17 mouse cellular contexts compared by ENCODE assay signal in genomic region chr5:132933439-132933980, GRCm38 (mm10).
DNase-seq lines count a peak whose midpoint lies in the region; ATAC-seq and TF ChIP-seq lines count a peak whose summit lies in the region.
"Had no signal": no experiment of that assay in that cellular context is flagged by ENCODE, and none has a peak within 500 bp of the region (broad histone marks: within the 10 kb centered on the region; RNA-seq: fewer than 3 reads in every experiment).

No protein-coding gene starts in this region.

- H3K9ac ChIP-seq in heart, embryonic 13.5 days = no peak overlapping the region
- H3K9ac ChIP-seq in stomach, embryonic 14.5 days (replicated peaks; ENCODE audit: low read depth, low read length) = no peak overlapping the region
- H3K9ac ChIP-seq in stomach, postnatal 0 days (ENCODE audit: low read length) = no peak overlapping the region
- H3K9ac ChIP-seq in liver, embryonic 12.5 days = no peak overlapping the region
- H3K9ac ChIP-seq: hindbrain, embryonic 15.5 days had no signal

- no peak for TF ChIP-seq EP300 in stomach, postnatal 0 days (optimal IDR thresholded peaks at IDR 0.05)

- H3K36me3 ChIP-seq in heart, embryonic 13.5 days = no peaks in the 10 kb centered on the region
- no peaks in the 10 kb centered on the region for H3K36me3 ChIP-seq in stomach, embryonic 14.5 days (ENCODE audit: control insufficient read depth, insufficient read depth, low read length)
- H3K36me3 ChIP-seq in stomach, postnatal 0 days (ENCODE audit: control insufficient read depth, insufficient read depth, low read length) = no peaks in the 10 kb centered on the region
- no peaks in the 10 kb centered on the region for H3K36me3 ChIP-seq in liver, embryonic 12.5 days
- H3K36me3 ChIP-seq: forebrain, embryonic 10.5 days; hindbrain, embryonic 15.5 days; midbrain, embryonic 10.5 days had no signal

- no peak for ATAC-seq in heart, embryonic 13.5 days (ENCODE audit: extremely low read depth, insufficient number of reproducible peaks, low FRiP score, low TSS enrichment)
- ATAC-seq in stomach, embryonic 14.5 days (ENCODE audit: insufficient number of reproducible peaks, insufficient read depth, low FRiP score, low read depth) = peak; percentile 79; the same call in 1 of the 2 replicates
- no peak; the same call in 1 of the 2 replicates for ATAC-seq in stomach, postnatal 0 days (ENCODE audit: low FRiP score, low TSS enrichment)
- ATAC-seq in liver, embryonic 12.5 days = no peak
- ATAC-seq: lung, postnatal 0 days had no signal

- H3K27me3 ChIP-seq in heart, embryonic 13.5 days (replicated peaks) = peaks cover 3% of the 10 kb centered on the region; the same call in 1 of the 2 replicates
- no peaks in the 10 kb centered on the region for H3K27me3 ChIP-seq in stomach, embryonic 14.5 days (ENCODE audit: control insufficient read depth, insufficient read depth, low read length)
- no peaks in the 10 kb centered on the region for H3K27me3 ChIP-seq in stomach, postnatal 0 days (ENCODE audit: control insufficient read depth, insufficient read depth, low read length)
- H3K27me3 ChIP-seq in liver, embryonic 12.5 days (replicated peaks) = no peaks in the 10 kb centered on the region
- H3K27me3 ChIP-seq: hindbrain, embryonic 15.5 days had no signal

- no peak for TF ChIP-seq CTCF in stomach, postnatal 0 days (IDR thresholded peaks at IDR 0.05; ENCODE audit: low read depth)

- H3K4me1 ChIP-seq in heart, embryonic 13.5 days = no peaks in the 10 kb centered on the region
- H3K4me1 ChIP-seq in stomach, embryonic 14.5 days (ENCODE audit: control insufficient read depth, insufficient read depth, low read length) = no peaks in the 10 kb centered on the region
- H3K4me1 ChIP-seq in stomach, postnatal 0 days (replicated peaks; ENCODE audit: control insufficient read depth, insufficient read depth) = no peaks in the 10 kb centered on the region
- H3K4me1 ChIP-seq in liver, embryonic 12.5 days = no peaks in the 10 kb centered on the region
- H3K4me1 ChIP-seq: hindbrain, embryonic 15.5 days; midbrain, embryonic 10.5 days had no signal

- no peak for DNase-seq in heart, adult 11 months
- peak; percentile 7 for DNase-seq in layer of hippocampus, adult 11-12 months (ENCODE audit: low spot score)
- no peak for DNase-seq in layer of hippocampus, postnatal 14 days (ENCODE audit: low spot score in 2 of 2)
- no peak for DNase-seq in stomach, postnatal 0 days (ENCODE audit: low spot score)
- DNase-seq: B cell, adult 2 months; cerebellum, adult 18-20 months; layer of hippocampus, adult 9-11 months; liver; right cerebral cortex, postnatal 25 days; thymus, postnatal 25 days had no signal

- no peak overlapping the region for H3K4me2 ChIP-seq in heart, embryonic 13.5 days
- H3K4me2 ChIP-seq in stomach, embryonic 14.5 days (replicated peaks; ENCODE audit: low read depth, low read length) = no peak overlapping the region
- no peak overlapping the region for H3K4me2 ChIP-seq in stomach, postnatal 0 days (replicated peaks; ENCODE audit: low read depth)
- no peak overlapping the region for H3K4me2 ChIP-seq in liver, embryonic 12.5 days
- H3K4me2 ChIP-seq: hindbrain, embryonic 15.5 days had no signal

- no peak overlapping the region for H3K4me3 ChIP-seq in heart, embryonic 13.5 days
- no peak overlapping the region for H3K4me3 ChIP-seq in stomach, embryonic 14.5 days (ENCODE audit: low read depth, low read length)
- H3K4me3 ChIP-seq in stomach, postnatal 0 days (ENCODE audit: low read depth, low read length) = no peak overlapping the region
- H3K4me3 ChIP-seq in liver, embryonic 12.5 days = no peak overlapping the region
- H3K4me3 ChIP-seq: forebrain, embryonic 10.5 days; hindbrain, embryonic 15.5 days; midbrain, embryonic 10.5 days had no signal

- H3K9me3 ChIP-seq in heart, embryonic 13.5 days = no peaks in the 10 kb centered on the region
- no peaks in the 10 kb centered on the region for H3K9me3 ChIP-seq in stomach, embryonic 14.5 days (ENCODE audit: control insufficient read depth, low read depth, low read length)
- no peaks in the 10 kb centered on the region for H3K9me3 ChIP-seq in stomach, postnatal 0 days (ENCODE audit: control insufficient read depth, low read length)
- no peaks in the 10 kb centered on the region for H3K9me3 ChIP-seq in liver, embryonic 12.5 days (replicated peaks)
- H3K9me3 ChIP-seq: forebrain, embryonic 10.5 days; hindbrain, embryonic 15.5 days; midbrain, embryonic 10.5 days had no signal

- WGBS in heart, embryonic 13.5 days = 58% methylated on average over 9 of the region's 9 CpGs
- WGBS in stomach, embryonic 14.5 days = 28% methylated on average over 9 of the region's 9 CpGs
- WGBS in stomach, postnatal 0 days = 31% methylated on average over 9 of the region's 9 CpGs
- 57% methylated on average over 9 of the region's 9 CpGs for WGBS in liver, embryonic 12.5 days (ENCODE audit: insufficient replicate concordance)

- H3K27ac ChIP-seq in heart, embryonic 13.5 days (replicated peaks) = 0 out of 2 replicates have a peak overlapping the region, but pooled peaks have one; percentile 8
- peak overlapping the region; percentile 45; the same call in 1 of the 2 replicates for H3K27ac ChIP-seq in stomach, embryonic 14.5 days (ENCODE audit: low read length)
- H3K27ac ChIP-seq in stomach, postnatal 0 days (replicated peaks) = no peak overlapping the region
- no peak overlapping the region for H3K27ac ChIP-seq in liver, embryonic 12.5 days
- H3K27ac ChIP-seq: forebrain, embryonic 10.5 days; hindbrain, embryonic 15.5 days; midbrain, embryonic 10.5 days had no signal

Comparison
In these comparisons a context has a peak if more than half of its experiments do, and no peak if none do; other contexts are left out.
1. H3K27ac ChIP-seq: peak in heart, embryonic 13.5 days (single experiment) and stomach, embryonic 14.5 days (single experiment); none in stomach, postnatal 0 days (single experiment) and liver, embryonic 12.5 days (single experiment).